Mouse (Mus musculus): ENCODE results near the gene Olfr1121.
A peak's percentile ranks its signal among the peaks of the same experiment; 100 is the strongest.
"Not testable (repeated sequence)": the region's sequence is repeated elsewhere in the genome, so short reads cannot be mapped to it uniquely, and the experiment has no call there.

Gene Olfr1121

GRCm38 (mm10) chr2:87369595-87369994, at the start of gene Olfr1121:
TSS of gene Olfr1121 (plus strand) at chr2:87369895.
- no peak for DNase-seq (ENCODE audit: low read depth, low spot score)

GRCm38 (mm10) chr2:87354515-87354914, 15.2 kb upstream of the Olfr1121 start, which contains the start of gene Olfr1120:
TSS of gene Olfr1120 (plus strand) at chr2:87354815.
- no peak for DNase-seq (ENCODE audit: low read depth, low spot score)

- not testable (repeated sequence) for DNase-seq (ENCODE audit: low read depth, low spot score)
Observed at GRCm38 (mm10) chr2:87360121-87360520, 9.6 kb upstream of the Olfr1121 start.

- DNase-seq (ENCODE audit: low read depth, low spot score): no peak
Observed at GRCm38 (mm10) chr2:87371726-87372125, 2.0 kb downstream of the Olfr1121 start.

GRCm38 (mm10) chr2:87383935-87384334, 14.2 kb downstream of the Olfr1121 start:
- no peak for DNase-seq (ENCODE audit: low read depth, low spot score)

- no peak for DNase-seq (ENCODE audit: low read depth, low spot score)
Observed at GRCm38 (mm10) chr2:87385549-87385948, 15.9 kb downstream of the Olfr1121 start, which contains the start of gene Olfr1122. TSS of gene Olfr1122 (plus strand) at chr2:87385849.

GRCm38 (mm10) chr2:87393605-87394004, 23.9 kb downstream of the Olfr1121 start:
- DNase-seq (ENCODE audit: low read depth, low spot score): not testable (repeated sequence)

- DNase-seq (ENCODE audit: low read depth, low spot score): peak; percentile 32
Observed at GRCm38 (mm10) chr2:87394686-87395085, 25.0 kb downstream of the Olfr1121 start.

- DNase-seq (ENCODE audit: low read depth, low spot score): no peak
Observed at GRCm38 (mm10) chr2:87416335-87416734, 46.6 kb downstream of the Olfr1121 start, which contains the start of gene Olfr1123. TSS of gene Olfr1123 (plus strand) at chr2:87416635.
